Mouse (Mus musculus) lung, adult 2 months (tissue): ENCODE measurements around the gene Enah. TPM values are rescaled to one million over a fixed set of nuclear protein-coding genes. Genes with fewer than 3 reads are reported as not detected.
A peak's percentile ranks its signal among the peaks of the same experiment; 100 is the strongest.

Experiments used
- DNase-seq: peaks from one replicate; pipeline ENCODE4 v3.0.0; 2022
- H3K4me1 ChIP-seq: fragments of 200-500 bp; 2 replicates; pipeline ENCODE4 v1.6.1; 2011; ENCODE audit warnings: low read length; ENCODE audit not compliant: control insufficient read depth, insufficient read depth
- H3K4me3 ChIP-seq: fragments of 200-500 bp; replicated peaks from 2 replicates; pipeline ENCODE3; 2011; ENCODE audit warnings: low read depth, mild to moderate bottlenecking, control low read depth, low read length; ENCODE audit errors: extremely low read depth
- CTCF ChIP-seq: fragments of 200-500 bp; IDR thresholded peaks from 2 replicates; pipeline ENCODE4 v1.5.1; 2011; ENCODE audit warnings: mild to moderate bottlenecking, low read length, control low read depth; ENCODE audit not compliant: insufficient read depth
- POLR2A ChIP-seq: fragments of 200-500 bp; IDR thresholded peaks from 2 replicates; pipeline ENCODE4 v1.6.1; 2011; ENCODE audit warnings: low read depth, mild to moderate bottlenecking, control low read depth, low read length, borderline replicate concordance; ENCODE audit errors: extremely low read depth
- WGBS: fragments of 180-500 bp; shearing (Covaris S2); methylation state at CpG from one replicate; pipeline ENCODE4 v1.1.7; 2018; 5-methylcytosine and 5-hydroxymethylcytosine counted together
- polyA plus RNA-seq: library from polyadenylated mRNA; depleted of rRNA; stranded (reverse); fragments of >200 nt; gene quantifications from 2 replicates; pipeline ENCODE4 v1.2.3, GENCODE M21; 2012; rRNA removed

Enah gene
- polyA plus RNA-seq, 1 experiment, result 11.1 TPM

GRCm38 (mm10) chr1:181854829-181855228 is 165.0 kb downstream of the Enah start:
- 97% methylated on average over 2 of the region's 2 CpGs for WGBS
- TF ChIP-seq POLR2A (no peak), CTCF (no peak)
- no peak for DNase-seq
- Histone ChIP-seq H3K4me3 (no peak overlapping the region), H3K4me1 (peaks cover 5% of the 10 kb centered on the region; the same call in 1 of the 2 replicates)

GRCm38 (mm10) chr1:181853081-181853736 is 166.6 kb downstream of the Enah start:
- peak; percentile 67 for DNase-seq
- H3K4me1 ChIP-seq, result peaks cover 5% of the 10 kb centered on the region; the same call in 1 of the 2 replicates
- WGBS, result 7% methylated on average over 17 of the region's 21 CpGs
- TF ChIP-seq CTCF (no peak), POLR2A (peak; percentile 46; the same call in 1 of the 2 replicates)
- peak overlapping the region; percentile 79 for H3K4me3 ChIP-seq

GRCm38 (mm10) chr1:181852466-181852865 is 167.3 kb downstream of the Enah start:
- peak; percentile 37; the same call in 1 of the 2 replicates for TF ChIP-seq POLR2A
- no peak for TF ChIP-seq CTCF
- 26% methylated on average over 13 of the region's 13 CpGs for WGBS
- H3K4me3 ChIP-seq, result peak overlapping the region; percentile 79
- DNase-seq, result no peak
- peaks cover 5% of the 10 kb centered on the region; the same call in 1 of the 2 replicates for H3K4me1 ChIP-seq

GRCm38 (mm10) chr1:181851521-181852310 is 168.1 kb downstream of the Enah start:
- Histone ChIP-seq H3K4me3 (no peak overlapping the region), H3K4me1 (peaks cover 5% of the 10 kb centered on the region; the same call in 1 of the 2 replicates)
- 68% methylated on average over 12 of the region's 12 CpGs for WGBS
- DNase-seq, result no peak
- no peak for TF ChIP-seq POLR2A
- no peak for TF ChIP-seq CTCF

GRCm38 (mm10) chr1:181850441-181850840 is 169.3 kb downstream of the Enah start:
- no peak for DNase-seq
- H3K4me3 ChIP-seq, result no peak overlapping the region
- peaks cover 5% of the 10 kb centered on the region; the same call in 1 of the 2 replicates for H3K4me1 ChIP-seq
- 75% methylated on average over 4 of the region's 4 CpGs for WGBS
- TF ChIP-seq POLR2A (no peak), CTCF (no peak)

GRCm38 (mm10) chr1:181848210-181848609 is 171.6 kb downstream of the Enah start:
- peaks cover 2% of the 10 kb centered on the region for H3K4me1 ChIP-seq
- no peak for DNase-seq
- 86% methylated on average over 1 of the region's 1 CpGs for WGBS
- no peak overlapping the region for H3K4me3 ChIP-seq
- TF ChIP-seq POLR2A (no peak), CTCF (no peak)

- DNase-seq, result no peak
- WGBS, result 89% methylated on average over 3 of the region's 3 CpGs
- peaks cover 7% of the 10 kb centered on the region for H3K4me1 ChIP-seq
- TF ChIP-seq POLR2A, result no peak
- TF ChIP-seq CTCF, result no peak
- H3K4me3 ChIP-seq, result no peak overlapping the region
Measured at GRCm38 (mm10) chr1:181847396-181847795, 172.4 kb downstream of the Enah start.

Other genes with a start within 250 kb of the Enah start
- gene Lbr, start 176.9 kb downstream of the Enah start, polyA plus RNA-seq, result 24.3 and 30.0 TPM in 2 replicates
- 26.8 and 33.9 TPM in 2 replicates for gene Srp9, start 104.7 kb upstream of the Enah start, polyA plus RNA-seq
- gene Vmn1r1, start 144.5 kb upstream of the Enah start, polyA plus RNA-seq, result not detected in 2 replicates